Mouse (Mus musculus) 3T3-L1 (cell line): ENCODE results near the gene Itpr3.
A peak's percentile ranks its signal among the peaks of the same experiment; 100 is the strongest.

ENCODE experiments used
- DNase-seq: peaks from one replicate; pipeline ENCODE4 v3.0.0-alpha.2; 2015; ENCODE audit warnings: low read depth, low spot score

Gene Itpr3

DNA sequence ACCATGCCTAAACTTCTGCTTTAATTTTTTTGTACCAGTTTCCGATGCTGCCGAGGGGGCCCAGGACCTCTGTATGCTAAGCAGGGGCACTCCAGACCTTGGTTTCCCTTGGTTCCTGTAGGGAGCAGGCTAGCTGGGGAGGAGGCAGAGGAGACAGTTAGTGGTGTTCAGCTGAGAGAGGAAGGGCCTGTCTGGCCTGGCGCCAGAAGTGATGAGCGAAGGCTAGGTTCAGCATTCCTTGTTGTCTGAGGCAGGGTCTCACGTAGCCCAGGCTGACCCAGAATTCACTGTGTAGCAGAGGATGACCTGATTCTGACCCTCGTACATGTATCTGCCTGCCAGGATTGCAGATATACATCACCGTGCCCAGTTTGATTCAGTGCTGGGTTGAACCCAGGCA, 13.8 kb downstream of the Itpr3 start:
- DNase-seq = no peak

GRCm38 (mm10) chr17:27071630-27072029, 14.5 kb downstream of the Itpr3 start:
- DNase-seq = peak; percentile 37

- DNase-seq = no peak
These were observed 15.3 kb downstream of the Itpr3 start for GRCm38 (mm10) chr17:27072363-27072762.

- DNase-seq = no peak
These were observed 16.0 kb downstream of the Itpr3 start for GRCm38 (mm10) chr17:27073126-27073525.

DNA sequence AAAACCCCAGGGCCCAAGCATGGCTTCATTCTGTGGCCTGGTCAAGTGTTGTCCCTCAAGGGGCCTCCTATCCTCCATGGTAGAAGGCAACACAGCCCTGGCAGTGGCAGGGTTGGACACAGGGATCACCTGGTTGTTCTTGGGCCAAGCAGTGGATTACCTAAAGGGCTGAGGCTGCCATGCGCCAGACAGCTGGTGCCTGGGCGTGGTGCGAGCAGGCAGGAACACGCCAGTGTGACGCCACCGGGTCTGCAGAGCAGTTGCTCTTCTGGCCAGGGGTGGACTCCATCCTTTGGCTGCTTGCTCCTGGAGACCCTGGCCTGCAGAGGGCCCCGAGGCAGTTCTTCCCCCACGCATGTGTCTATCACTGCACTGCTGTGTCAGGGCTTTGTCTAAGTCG, 16.7 kb downstream of the Itpr3 start:
- no peak for DNase-seq

DNA sequence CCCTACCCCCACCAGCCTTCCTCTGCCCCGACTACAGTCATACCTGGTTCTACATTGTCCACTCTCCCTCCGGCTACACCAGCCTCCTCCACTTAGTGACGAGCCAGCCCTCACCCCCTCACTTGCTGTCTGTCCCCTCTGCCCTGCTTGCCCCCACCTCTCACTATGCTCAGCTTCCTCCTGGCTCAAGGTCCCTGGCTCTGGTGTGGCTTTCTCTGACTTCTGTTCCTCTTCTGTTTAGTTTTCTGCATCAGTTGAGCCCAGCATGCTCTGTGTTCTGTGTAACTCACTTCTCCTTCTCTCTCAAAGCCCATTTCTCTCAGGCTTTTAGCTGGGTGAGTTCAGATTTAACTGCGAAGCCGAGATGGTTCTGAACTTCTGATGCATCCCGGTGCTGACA, 17.1 kb downstream of the Itpr3 start:
- no peak for DNase-seq

- no peak for DNase-seq
These were observed 18.0 kb downstream of the Itpr3 start for GRCm38 (mm10) chr17:27074849-27075745.

DNA sequence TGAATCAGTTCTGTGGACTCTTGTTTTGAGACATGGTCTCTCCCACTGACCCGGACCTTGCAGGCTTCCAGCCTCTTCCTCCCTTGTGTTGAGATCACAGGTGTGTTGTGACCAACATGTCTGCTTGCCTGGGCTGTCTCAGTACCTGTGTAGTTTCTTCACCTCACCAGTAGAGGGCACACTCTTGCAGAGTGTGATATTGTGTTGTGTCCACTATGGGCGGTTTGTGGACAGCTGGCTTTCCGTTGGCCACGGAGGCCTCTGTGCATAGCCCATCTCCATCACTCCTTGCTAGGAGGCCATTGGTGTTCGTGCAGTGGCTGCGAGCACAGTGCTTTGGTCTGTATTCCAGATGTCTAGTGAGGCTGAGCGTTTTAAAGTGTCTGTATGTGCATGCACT, 20.0 kb downstream of the Itpr3 start:
- DNase-seq = no peak

DNA sequence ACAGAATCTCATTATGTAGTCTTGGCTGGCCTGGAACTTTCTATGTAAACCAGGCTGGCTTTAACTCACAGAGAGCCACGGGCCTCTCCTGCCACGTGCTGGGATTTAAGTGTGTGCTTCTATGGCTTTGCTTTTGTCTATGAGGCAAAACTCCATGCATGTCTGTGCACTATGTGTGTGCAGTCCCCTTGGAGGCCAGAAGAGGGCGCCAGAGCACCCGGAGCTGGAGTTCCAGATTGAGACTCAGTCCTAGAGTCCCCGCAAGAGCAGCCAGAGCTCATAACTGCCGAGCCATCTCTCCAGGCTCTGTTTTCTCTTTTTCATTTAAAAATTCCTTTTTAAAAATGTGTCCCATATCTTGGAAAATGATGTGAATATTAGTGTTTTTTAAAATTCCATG, 20.8 kb downstream of the Itpr3 start:
- DNase-seq = peak; percentile 55

DNA sequence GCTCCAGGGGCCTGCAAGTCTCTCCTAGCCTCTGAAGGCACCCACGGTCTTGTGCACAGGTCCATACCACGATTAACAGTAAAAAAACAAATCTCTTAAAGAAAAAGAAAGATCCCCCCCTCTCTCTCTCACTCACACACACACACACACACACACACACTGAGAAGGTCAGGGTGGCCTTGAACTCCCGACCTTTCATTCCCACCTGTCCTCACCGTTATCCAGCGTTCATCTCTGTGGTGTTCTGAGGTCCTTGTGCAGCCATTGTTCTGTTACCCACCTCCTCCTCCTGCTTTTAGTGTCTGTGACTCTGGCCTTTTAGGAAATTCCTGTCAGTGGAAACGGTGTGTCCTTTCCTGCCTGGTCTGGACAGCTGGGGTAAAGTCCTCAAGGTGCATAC, 21.4 kb downstream of the Itpr3 start:
- no peak for DNase-seq

DNA sequence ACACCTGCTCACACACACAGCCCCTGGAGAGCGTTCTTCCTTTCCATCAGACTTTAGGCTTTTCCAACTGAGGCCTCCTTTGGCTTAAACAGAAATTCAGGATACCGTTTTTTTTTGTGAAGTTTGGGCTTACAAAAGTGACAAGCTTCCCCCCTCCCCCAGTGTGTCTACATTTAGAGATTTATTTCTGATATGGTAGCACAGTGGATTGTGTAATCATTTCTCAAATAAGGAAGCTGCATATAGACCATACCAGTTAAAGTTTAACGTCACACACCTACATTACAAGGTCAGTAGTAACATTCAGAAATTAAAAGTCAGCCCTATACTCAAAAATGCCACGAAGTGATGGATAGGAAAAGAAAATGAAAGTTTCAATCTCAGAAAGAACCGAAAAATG, 24.8 kb downstream of the Itpr3 start:
- DNase-seq = no peak

GRCm38 (mm10) chr17:27082796-27083195, 25.7 kb downstream of the Itpr3 start:
- peak; percentile 79 for DNase-seq

- peak; percentile 96 for DNase-seq
These were observed 26.5 kb downstream of the Itpr3 start for GRCm38 (mm10) chr17:27083601-27084000.

GRCm38 (mm10) chr17:27085676-27086075, 28.6 kb downstream of the Itpr3 start:
- peak; percentile 81 for DNase-seq

DNA sequence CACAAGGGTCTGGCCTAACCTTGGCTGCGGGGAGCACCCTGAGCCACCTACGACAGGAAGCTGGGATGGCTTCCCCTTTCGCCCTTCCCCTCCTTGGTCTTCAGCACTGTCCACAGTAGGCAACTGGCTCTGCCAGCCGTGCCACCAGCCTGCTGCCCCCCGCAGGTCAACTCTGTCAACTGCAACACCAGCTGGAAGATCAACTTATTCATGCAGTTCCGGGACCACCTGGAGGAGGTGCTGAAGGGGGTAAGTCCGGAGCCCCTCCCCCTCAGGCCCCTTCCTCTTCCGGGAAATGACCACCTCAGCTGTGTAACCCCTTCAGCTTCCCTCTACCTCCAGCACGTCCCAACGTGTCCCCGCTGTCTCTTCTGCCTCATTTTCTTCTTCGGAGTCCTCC, 30.3 kb downstream of the Itpr3 start:
- DNase-seq = peak; percentile 50

DNA sequence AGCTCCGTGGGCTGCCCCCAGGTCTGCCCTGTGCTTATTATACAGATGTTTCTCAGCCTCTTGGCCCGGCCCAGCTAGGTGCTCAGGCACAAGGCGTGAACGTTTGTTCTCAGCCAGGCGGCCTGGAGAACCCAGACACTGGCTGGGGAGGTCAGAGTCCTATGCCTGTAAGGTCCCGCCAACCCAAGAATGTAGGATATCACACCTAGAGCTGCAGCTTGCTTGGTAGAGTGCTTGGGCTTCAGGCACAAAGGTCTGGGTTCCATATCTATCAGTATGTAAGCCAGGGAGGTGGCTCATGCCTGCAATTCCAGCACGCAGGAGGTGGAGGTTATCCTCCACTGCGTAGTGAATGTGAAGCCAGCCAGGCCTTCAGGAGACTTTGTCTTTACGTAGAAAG, 33.0 kb downstream of the Itpr3 start:
- no peak for DNase-seq

DNA sequence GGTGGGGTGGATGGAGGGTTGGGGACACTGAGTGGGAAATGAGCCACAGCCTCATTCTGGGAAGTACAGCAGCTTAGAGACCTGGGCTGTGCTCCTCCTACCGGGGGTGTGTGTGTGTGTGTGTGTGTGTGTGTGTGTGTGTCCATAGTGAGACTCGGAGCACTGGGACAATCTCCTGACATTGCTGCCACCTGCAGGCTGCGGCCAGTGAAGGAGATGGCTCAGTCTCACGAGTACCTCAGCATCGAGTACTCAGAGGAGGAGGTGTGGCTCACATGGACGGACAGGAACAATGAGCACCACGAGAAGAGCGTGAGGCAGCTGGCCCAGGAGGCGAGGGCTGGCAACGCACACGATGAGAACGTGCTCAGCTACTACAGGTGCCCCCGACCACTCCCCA, 38.6 kb downstream of the Itpr3 start:
- peak; percentile 51 for DNase-seq

GRCm38 (mm10) chr17:27101675-27102074, 44.6 kb downstream of the Itpr3 start:
- DNase-seq = no peak

DNA sequence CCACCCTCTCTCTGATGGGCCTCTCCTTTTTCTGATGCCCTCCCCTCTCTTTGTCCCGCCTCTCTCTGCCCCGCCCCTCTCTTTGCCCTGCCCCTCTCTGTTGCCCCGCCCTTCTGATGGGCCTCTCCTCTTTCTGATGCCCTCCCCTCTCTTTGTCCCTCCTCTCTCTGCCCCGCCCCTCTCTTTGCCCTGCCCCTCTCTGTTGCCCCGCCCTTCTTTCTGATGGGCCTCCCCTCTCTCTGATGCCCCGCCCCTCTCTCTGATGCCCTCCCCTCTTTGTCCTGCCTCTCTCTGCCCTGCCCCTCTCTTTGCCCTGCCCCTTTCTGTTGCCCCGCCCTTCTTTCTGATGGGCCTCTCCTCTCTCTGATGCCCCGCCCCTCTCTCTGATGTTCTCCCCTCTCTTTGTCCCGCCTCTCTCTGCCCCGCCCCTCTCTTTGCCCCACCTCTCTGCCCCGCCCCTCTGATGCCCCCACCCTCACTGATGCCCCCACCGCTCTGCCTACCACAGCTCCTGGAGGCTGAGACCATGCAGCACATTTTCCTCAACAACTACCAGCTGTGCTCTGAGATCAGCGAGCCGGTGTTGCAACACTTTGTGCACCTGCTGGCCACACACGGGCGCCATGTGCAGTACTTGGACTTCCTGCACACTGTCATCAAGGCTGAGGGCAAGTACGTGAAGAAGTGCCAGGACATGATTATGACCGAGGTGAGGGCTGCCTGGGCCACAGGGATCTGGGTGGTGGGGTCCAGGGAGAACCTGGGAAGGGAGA, 48.8 kb downstream of the Itpr3 start:
- DNase-seq = peak; percentile 25

- peak; percentile 74 for DNase-seq
These were observed 49.6 kb downstream of the Itpr3 start for GRCm38 (mm10) chr17:27106745-27107144.

DNA sequence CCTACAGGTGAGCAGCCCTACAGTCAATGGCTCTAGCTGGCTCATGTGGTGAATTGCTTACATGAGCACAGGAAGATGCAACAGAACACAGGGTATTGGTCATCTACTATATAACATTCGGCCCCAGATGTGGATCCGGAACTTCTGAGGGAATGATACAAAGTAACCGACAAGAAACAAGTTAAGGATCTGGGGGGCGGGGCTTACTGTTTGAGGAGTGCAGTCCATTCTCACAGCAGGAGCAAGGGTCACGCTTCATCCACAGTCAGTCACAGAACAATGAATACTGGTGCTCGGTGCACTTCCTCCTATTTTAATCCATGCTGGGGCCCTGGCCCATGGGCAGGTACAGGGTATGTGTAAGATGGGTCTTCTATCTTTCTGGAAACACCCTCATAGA, 50.8 kb downstream of the Itpr3 start:
- DNase-seq = no peak

DNA sequence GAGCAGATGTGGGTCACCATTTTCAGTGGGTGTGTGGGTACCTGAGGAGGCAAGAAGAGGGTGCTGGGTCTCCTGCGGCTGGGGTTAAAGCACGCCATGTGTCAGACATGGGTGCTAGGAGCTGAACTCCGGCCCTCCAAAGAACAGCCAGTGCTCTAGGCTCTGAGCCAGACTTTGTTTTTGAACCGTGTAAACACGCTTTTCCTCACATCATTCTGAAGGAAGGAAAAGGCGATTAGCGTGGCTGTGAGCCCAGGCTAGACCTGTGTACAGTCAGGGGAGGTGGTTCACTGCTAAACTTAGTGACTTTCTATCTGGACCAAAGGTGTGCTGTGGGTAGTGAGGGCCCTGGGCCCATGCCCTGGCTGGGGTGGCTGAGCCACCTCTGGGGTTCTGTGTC, 53.0 kb downstream of the Itpr3 start:
- DNase-seq = no peak
